Mouse (Mus musculus): Measurements from ENCODE around the gene Nedd9. TPM values are rescaled to one million over a fixed set of nuclear protein-coding genes. Genes with fewer than 3 reads are reported as not detected.

Nedd9 gene
- 8.3 and 10.4 TPM in 2 replicates for polyA plus RNA-seq (2012; rRNA removed)

DNA sequence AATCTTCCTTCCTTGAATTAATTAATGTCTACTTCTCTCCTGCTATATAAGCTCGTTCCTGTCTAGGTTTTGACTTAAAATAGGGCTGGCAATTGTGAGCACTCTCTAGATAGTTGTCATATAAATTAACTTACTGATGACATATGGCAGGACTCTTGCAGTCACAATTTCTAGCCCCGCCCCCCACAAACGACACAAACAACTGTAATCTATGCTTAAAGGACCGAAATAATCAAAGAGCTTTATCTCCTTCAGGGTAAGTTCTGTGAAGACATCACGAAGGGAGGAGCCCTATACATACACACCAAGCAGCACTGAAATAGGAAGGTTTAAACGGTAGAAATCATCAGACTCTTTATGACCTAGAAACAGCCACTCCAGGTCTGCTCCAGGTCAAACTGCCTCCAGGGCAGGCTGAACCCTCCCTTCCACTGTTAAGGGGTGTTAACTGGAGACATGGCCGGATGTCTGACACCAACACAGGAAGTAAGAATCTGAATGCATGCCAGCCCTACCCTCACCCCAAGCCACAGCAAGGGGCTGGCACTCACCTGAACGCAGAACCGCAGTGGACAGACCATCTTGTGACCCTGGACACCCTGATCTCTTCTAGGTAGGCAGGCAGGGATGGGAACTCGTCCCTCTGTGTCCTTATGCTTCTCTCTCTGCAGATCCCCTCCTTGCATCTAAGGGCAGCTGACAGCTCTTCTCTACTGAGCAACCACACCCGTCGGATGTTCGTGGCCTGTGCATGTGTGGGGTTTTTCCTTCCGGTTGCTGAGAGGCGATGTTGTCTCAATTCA, at the start of gene Nedd9:
Gene Nedd9 (minus strand): TSS at position 757 of the 803 bp plus-strand sequence.

DNA sequence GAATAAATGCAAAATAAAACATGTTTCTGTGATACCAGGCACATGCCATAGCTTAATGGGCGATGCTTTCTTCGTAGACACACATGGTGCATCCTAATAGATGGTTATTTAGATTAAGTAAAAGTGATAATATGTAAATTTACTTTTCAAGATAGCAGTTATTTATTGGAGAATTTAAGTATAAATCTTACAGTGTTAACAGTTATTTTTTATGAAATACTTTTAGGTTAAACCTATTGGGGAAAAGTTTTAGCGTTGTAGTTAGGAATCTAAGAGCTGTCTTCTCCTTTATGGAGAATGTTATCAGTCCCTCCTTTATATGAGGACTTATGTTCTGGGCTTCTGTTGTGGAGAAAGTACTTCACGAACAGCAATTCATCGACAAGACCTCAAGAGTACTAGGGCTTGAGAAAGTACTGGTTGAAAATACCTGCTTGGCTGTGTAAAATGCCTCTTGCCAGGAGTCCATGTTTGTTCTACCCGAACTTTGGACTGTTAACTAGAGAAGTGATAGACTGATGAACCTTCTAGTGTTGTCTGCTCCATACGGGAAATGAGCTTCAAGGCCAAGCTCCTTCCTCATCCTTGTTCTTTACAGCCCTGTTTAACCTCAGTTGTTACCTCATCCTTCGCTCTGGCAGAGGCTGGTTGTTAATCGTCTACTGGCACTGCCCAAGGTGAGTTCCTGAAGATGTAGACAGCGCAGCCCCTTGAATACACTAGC, 213.1 kb downstream of the Nedd9 start, which contains the start of gene Gm17364:
Gene Gm17364 (minus strand): TSS at position 51 of the 724 bp plus-strand sequence.

Other genes starting within 250 kb of the Nedd9 start
- gene Smim13, start 237.5 kb downstream of the Nedd9 start, polyA plus RNA-seq (2012; rRNA removed) = 3.5 and 3.8 TPM in 2 replicates
- not detected in 2 replicates for gene Gm17364, start 213.4 kb downstream of the Nedd9 start, polyA plus RNA-seq (2012; rRNA removed)
- 2.7 and 2.9 TPM in 2 replicates for gene Tmem170b, start 118.5 kb upstream of the Nedd9 start, polyA plus RNA-seq (2012; rRNA removed)